Mouse (Mus musculus) midbrain, embryonic 16.5 days (tissue): ENCODE results near the gene Gm2381. TPM values are rescaled to one million over a fixed set of nuclear protein-coding genes. Genes with fewer than 3 reads are reported as not detected.
"Not testable (repeated sequence)": the region's sequence is repeated elsewhere in the genome, so short reads cannot be mapped to it uniquely, and the experiment has no call there.

Experiments used
- ATAC-seq: fragments of 200-750 bp; cut with Nextera tagmentation; 2 replicates; pipeline ENCODE4 v1.8.0; 2017; ENCODE audit warnings: moderate TSS enrichment
- H3K27ac ChIP-seq: fragments of 300-500 bp; sonication (generic); 2 replicates; pipeline ENCODE4 v1.5.1; 2014; ENCODE audit warnings: mild to moderate bottlenecking, low read length, mixed read lengths
- H3K27me3 ChIP-seq: fragments of 300-500 bp; sonication (generic); 2 replicates; pipeline ENCODE4 v1.6.1; 2014; ENCODE audit warnings: low read depth, low read length, mixed read lengths; ENCODE audit not compliant: control insufficient read depth, insufficient read depth
- H3K36me3 ChIP-seq: fragments of 300-500 bp; sonication (generic); 2 replicates; pipeline ENCODE4 v1.6.1; 2014; ENCODE audit warnings: mild to moderate bottlenecking, low read length, moderate library complexity, mixed read lengths; ENCODE audit not compliant: control insufficient read depth, insufficient read depth
- H3K4me1 ChIP-seq: fragments of 300-500 bp; sonication (generic); 2 replicates; pipeline ENCODE4 v1.6.1; 2014; ENCODE audit warnings: mild to moderate bottlenecking, low read length, mixed read lengths; ENCODE audit not compliant: control insufficient read depth, insufficient read depth
- H3K4me2 ChIP-seq: fragments of 300-500 bp; sonication (generic); 2 replicates; pipeline ENCODE4 v1.6.1; 2014; ENCODE audit warnings: mild to moderate bottlenecking, low read length, mixed read lengths
- H3K4me3 ChIP-seq: fragments of 300-500 bp; sonication (generic); 2 replicates; pipeline ENCODE4 v1.5.1; 2014; ENCODE audit warnings: low read depth, mild to moderate bottlenecking, low read length, moderate library complexity, mixed read lengths
- H3K9ac ChIP-seq: fragments of 300-500 bp; sonication (generic); 2 replicates; pipeline ENCODE4 v1.6.1; 2014; ENCODE audit warnings: low read depth, low read length, mixed read lengths
- H3K9me3 ChIP-seq: fragments of 300-500 bp; sonication (generic); replicated peaks from 2 replicates; pipeline ENCODE4 v1.6.1; 2014; ENCODE audit warnings: mild to moderate bottlenecking, low read length, mixed read lengths; ENCODE audit not compliant: control insufficient read depth, poor library complexity, severe bottlenecking
- WGBS: fragments of 180-500 bp; shearing (Covaris S2); extraction: QIAGEN DNeasy Blood & Tissue Kit; methylation state at CpG from one replicate; pipeline ENCODE4 v1.1.7; 2014; 5-methylcytosine and 5-hydroxymethylcytosine counted together
- polyA plus RNA-seq: library from polyadenylated mRNA; unstranded; fragments of >200 nt; fragmentation: Nextera tagmentation; extraction: Ambion mirVana; gene quantifications from 2 replicates; pipeline ENCODE4 v1.2.1, GENCODE M21; 2015

Gene Gm2381
- not detected in 2 replicates for polyA plus RNA-seq

DNA sequence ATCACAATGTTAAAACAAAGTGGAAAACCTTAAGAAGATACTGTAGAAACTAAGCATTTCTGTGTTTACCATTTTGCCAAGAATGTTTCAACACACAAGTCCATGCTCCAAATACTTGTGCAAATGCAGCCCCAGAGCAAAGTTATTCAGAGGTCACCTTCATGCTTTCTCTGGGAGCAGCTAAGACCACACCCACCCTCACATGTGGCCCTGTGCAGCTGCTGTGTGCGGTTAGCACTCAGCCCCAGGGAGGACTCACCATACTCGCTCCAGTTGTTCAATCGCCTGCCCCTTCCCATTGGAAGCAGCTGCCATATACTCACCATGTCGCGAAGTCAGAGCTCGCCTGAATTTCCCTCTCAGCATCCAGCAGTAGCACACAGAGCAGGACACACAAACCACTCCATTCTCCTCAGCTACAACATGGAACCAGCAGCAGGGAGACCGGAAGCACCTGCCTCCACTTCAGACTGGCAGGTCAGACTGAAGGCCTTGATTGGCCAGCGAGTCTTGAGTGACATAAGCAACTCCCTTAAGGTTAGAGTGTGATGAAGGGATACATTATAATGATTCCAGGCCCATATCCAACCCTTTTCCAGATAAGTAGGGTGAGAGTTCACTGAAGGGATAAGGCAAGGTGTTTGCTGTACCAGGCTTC, at the start of gene Gm2381:
Gene Gm2381 (minus strand): TSS at position 434 of the 658 bp plus-strand sequence.
- not testable (repeated sequence) for H3K4me2 ChIP-seq, H3K27ac ChIP-seq, H3K9me3 ChIP-seq, H3K4me3 ChIP-seq, H3K9ac ChIP-seq, ATAC-seq, H3K4me1 ChIP-seq, H3K36me3 ChIP-seq, H3K27me3 ChIP-seq
- WGBS, result 79% methylated on average over 8 of the region's 8 CpGs

DNA sequence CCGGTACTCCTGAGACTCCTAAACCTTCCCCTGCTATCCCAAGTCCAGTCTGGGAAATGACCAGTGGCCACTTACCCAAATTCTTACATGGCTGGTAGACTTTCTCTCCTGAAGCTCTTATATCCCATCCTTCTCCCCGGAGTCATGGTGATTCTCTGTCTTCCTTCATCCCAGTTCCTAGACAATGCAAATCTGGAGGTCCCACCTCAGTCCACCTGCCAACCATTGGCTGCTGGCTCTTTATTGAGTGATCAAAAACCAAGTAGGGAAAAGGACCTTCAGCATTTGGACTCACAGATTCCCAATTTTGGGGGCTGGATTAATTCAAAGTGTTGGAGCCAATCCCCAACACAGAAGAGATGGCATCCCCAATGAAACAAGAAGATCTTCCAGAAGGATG, 31.0 kb upstream of the Gm2381 start:
- ATAC-seq, H3K27me3 ChIP-seq, H3K36me3 ChIP-seq, H3K4me2 ChIP-seq, H3K27ac ChIP-seq, H3K9ac ChIP-seq, H3K4me1 ChIP-seq, H3K9me3 ChIP-seq, H3K4me3 ChIP-seq: not testable (repeated sequence)
- 97% methylated on average over 2 of the region's 2 CpGs for WGBS

DNA sequence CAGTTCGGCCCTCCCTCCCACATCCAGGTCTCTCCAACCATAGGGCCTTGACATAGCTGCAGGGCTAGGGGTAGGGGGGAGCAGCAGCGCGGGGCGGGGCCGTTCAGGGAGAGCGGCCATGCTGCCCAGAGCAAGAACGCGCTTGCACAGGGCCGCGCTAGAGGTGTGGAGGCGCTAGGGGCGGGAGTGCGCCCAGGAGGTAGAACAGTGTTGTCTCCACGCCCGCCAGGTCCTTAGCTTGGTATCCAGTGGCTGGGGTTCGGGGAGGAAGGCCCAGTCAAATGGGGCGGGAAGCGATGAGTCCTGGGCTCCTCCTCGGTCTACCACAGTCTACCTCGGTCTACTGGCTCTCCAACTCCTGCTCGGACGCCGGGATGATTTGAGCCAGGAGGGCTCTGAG, 11.1 kb upstream of the Gm2381 start:
- Histone ChIP-seq H3K27ac (no peak overlapping the region), H3K4me3 (no peak overlapping the region), H3K4me1 (no peaks in the 10 kb centered on the region), H3K36me3 (no peaks in the 10 kb centered on the region), H3K4me2 (no peak overlapping the region), H3K27me3 (no peaks in the 10 kb centered on the region), H3K9me3 (peaks cover 7% of the 10 kb centered on the region; the same call in 1 of the 2 replicates), H3K9ac (no peak overlapping the region)
- ATAC-seq, result no peak
- 55% methylated on average over 23 of the region's 23 CpGs for WGBS

DNA sequence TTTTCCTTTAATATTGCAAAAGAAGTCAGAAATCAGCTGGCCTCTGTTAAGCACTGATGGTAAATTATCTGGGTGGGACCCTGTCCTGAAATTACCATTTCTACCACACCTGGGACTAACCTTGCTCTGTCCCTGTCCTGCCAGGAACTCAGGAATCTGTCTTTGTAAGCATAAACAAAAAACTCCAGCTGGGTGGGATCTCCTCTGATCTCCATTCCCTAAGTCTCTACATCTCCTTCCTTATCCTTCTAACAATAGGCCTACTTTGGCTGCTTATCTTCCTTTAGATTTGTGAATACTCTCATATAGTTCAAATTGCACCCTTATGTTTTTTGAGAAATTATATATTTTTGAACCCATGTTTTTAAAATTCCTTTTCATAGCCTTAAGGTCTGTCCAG, 28.7 kb downstream of the Gm2381 start:
- not testable (repeated sequence) for H3K4me3 ChIP-seq, H3K4me2 ChIP-seq, H3K36me3 ChIP-seq, ATAC-seq, H3K27ac ChIP-seq, H3K9me3 ChIP-seq, H3K4me1 ChIP-seq, H3K9ac ChIP-seq, H3K27me3 ChIP-seq

DNA sequence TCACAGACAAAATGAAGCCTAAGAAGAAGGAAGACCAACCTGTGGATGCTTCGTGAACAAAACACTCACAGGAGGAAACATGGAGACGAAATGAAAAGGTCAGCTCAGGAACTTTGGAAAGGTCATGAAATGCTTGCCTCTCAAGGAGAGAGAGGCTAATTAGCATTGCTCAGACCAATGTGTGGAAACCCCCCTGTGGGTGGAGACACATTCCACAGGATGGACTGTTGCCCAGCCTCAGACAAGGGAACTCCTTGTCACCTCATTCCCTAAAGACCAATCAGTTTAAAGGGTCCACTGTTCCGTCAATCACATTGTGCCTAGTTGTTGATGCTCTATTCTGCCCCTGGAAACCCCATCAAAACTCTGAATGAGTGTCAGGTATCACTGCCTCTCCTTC, 34.8 kb downstream of the Gm2381 start:
- Histone ChIP-seq H3K9me3 (peaks cover 11% of the 10 kb centered on the region; the same call in 1 of the 2 replicates), H3K27me3 (no peaks in the 10 kb centered on the region), H3K27ac (no peak overlapping the region), H3K36me3 (no peaks in the 10 kb centered on the region), H3K4me3 (no peak overlapping the region), H3K4me1 (no peaks in the 10 kb centered on the region), H3K4me2 (no peak overlapping the region), H3K9ac (no peak overlapping the region)
- 69% methylated on average over 3 of the region's 3 CpGs for WGBS
- ATAC-seq, result no peak

DNA sequence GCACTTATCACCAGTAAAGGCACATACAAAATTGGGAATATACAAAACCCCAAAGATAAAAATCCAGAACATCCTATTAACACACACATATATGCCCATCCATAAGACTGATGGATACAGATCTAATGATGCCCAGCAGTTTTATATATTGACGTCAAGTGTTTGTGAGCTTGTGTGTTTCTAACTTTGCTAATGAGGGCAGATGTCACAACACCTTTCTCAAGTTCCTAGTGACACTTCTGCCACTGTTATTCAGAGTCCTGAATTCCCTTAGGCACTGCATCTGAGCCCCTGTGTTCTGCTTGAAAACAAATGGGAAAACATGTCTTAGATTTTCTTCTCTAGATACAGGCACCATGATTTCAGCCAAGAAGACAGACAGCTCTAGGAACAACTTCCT, 73.6 kb downstream of the Gm2381 start, which contains the start of gene Vmn2r62:
Gene Vmn2r62 (minus strand): TSS at position 101 of the 400 bp plus-strand sequence.
- H3K9me3 ChIP-seq, H3K9ac ChIP-seq, H3K27me3 ChIP-seq, H3K4me2 ChIP-seq, H3K36me3 ChIP-seq, H3K4me1 ChIP-seq, H3K27ac ChIP-seq, ATAC-seq, H3K4me3 ChIP-seq: not testable (repeated sequence)
- WGBS, result no CpG with 5 or more reads among the region's 1 CpGs

Other genes starting within 250 kb of the Gm2381 start
- gene Zfp976, start 224.6 kb downstream of the Gm2381 start, polyA plus RNA-seq, result 2.4 and 3.3 TPM in 2 replicates
- gene Zfp975, start 174.5 kb downstream of the Gm2381 start, polyA plus RNA-seq, result 8.1 and 8.4 TPM in 2 replicates
- gene Gm17067, start 140.2 kb downstream of the Gm2381 start, polyA plus RNA-seq, result 0.05 TPM in 1 of 2 replicates, not detected in the other
- gene Vmn2r62, start 73.7 kb downstream of the Gm2381 start, polyA plus RNA-seq, result not detected in 2 replicates
- not detected in 2 replicates for gene Vmn2r63, start 66.6 kb upstream of the Gm2381 start, polyA plus RNA-seq
- gene Gm9268, start 151.5 kb upstream of the Gm2381 start, polyA plus RNA-seq, result not detected in 2 replicates
- not detected in 2 replicates for gene Zfp936, start 247.0 kb upstream of the Gm2381 start, polyA plus RNA-seq